Mouse (Mus musculus): Measurements from ENCODE around the gene Slc6a6.

Gene Slc6a6

DNA sequence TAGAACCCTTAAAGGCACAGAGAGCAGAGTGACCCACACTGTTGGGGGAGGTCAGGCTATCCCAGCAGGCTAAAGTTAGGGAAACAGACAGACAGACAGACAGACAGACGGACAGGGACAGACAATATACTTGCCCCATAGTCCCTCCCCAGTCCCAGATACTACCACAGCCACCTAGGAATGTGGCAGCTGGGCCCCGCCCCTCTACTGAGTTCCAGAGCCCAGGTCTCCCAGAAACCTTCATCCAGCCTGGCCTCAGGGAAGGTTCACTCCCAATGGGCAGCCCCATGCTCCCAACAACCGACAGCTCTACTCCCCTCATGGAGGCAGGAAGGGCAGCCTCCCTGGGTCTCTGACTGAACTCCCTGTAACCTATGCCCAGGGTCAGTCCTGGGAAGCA is 111.8 kb downstream of the Slc6a6 start:
- DNase-seq: no peak

DNA sequence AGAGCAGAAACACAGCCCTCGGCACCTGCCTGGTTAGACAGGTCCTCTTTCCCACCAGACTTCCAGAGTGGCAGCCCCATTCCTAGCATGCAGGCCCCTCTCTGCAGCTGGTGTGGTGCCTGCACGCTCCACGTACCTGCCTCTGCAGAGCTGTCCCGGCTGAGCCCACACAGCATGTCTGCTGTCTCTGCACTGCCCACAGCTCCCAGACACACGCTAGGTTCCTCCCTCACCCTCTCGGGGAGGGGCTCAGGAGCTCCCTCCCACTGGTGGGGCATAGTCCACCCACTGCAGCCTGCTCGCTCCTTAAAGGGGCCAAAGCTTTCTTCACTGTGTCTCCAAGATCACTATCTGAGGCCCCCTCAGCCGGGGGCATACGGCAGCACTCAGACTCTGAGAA is 112.2 kb downstream of the Slc6a6 start:
- DNase-seq: no peak

DNA sequence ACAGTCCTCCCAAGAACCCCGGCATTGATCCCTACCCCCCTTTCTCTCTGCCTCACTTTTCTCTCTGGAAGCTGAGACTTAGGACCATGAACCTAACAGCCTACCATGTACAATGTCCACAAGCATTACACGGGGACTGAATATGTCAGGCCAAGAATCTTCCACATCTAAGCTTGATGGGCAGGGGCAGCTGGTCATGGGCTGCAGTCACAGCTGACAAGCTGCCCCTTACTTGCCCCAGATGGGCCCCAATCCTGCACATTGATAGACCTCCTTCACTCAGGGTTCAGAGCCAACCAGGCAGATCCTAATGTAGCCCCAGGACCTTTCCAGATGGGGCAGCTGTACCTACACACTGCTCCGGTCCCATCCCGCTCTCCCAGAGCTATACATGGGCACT is 112.9 kb downstream of the Slc6a6 start:
- DNase-seq: no peak

DNA sequence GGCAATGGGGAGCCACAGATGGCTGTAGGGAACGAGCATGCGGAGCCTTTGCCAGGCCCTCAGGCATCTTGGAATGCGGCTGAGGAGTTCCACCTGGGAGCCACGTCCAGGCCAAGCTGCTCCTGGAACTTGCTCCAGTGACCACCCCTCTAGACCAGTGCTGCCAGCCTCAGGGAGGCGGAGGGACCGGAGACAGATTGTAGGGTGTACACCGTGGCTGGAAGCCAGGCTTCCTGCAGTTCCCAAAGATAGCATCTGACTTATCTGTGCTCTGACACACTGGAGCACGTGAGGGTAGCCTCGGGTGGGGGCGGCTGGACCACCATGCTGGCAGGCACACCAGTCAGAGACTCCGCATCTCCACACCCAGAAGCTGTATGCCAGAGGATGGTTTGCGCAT is 114.6 kb downstream of the Slc6a6 start:
- DNase-seq: peak; percentile 86

DNA sequence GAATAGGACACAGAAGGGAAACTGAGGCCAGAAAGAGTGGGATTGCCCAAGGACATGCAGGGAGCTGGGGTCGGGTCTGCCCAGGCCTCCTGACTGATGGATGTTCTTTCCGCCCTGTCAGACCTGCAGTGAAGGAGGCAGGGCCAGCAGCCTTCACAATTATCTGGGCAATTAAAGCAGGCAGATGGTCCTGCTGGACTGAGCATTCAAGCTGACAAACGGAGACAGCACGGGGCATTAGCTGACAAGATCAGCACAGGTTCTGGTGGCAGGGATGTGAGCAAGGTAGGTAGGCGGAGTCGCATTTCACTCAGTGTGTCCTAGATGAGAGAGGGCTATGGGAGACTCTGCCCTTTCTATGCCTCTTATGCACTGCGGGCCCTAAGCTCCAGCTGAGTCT is 120.3 kb downstream of the Slc6a6 start:
- DNase-seq: peak; percentile 63

DNA sequence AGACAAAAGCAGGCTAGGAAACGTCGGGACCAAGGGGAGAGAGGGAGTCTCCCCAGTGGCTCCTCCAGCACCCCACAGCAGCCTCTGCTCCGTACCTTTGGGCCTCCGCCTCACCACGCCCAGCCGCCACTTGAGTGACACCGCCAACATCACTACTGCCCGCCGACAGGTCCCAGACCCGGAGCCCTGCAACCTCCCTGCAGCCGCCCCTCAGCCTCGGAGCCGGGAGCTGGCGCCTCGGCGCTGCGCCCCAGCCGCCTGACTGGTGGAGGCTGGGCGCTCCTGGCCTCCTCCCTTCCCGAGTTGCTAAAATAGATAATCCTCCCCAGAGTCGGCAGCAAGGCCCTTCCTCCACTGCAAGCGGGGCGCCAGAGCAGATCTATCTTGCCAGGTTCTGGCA is 123.3 kb downstream of the Slc6a6 start:
- no peak for DNase-seq

DNA sequence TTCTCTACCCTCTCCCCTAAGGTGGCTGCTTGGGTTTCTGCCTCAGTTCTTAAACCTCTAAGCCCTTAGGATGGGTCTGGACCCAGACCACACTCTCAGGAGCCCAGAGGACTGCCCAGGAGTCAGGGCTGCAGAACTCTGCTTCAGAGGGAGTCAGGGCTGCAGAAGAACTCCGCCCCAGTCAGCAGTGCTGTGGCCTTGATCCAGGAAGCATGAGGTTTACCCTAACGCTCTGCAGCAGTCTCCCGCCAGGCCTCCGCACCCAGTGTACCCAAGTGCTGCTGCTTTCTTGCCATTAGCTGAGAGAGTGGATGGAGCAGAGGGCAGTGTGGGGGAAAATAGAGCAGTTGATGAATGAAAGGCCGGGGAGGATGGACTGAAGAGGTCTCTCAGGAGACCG is 124.2 kb downstream of the Slc6a6 start:
- no peak for DNase-seq
